Mouse (Mus musculus) layer of hippocampus, postnatal 10 days (tissue): ENCODE measurements around the gene Dgkh. TPM values are rescaled to one million over a fixed set of nuclear protein-coding genes. Genes with fewer than 3 reads are reported as not detected.

Experiments used
- DNase-seq, 2 experiments: peaks; one replicate each; pipeline ENCODE4 v3.0.0; 2021; ENCODE audit warnings: low spot score in 2 of 2
- total RNA-seq, 2 experiments: library from RNA; stranded (reverse); gene quantifications; 2 replicates each; pipeline ENCODE4 v1.2.3; 2021

The Dgkh gene
- total RNA-seq, 2 experiments from 2014 or later = 62.3 to 63.5 TPM

DNA sequence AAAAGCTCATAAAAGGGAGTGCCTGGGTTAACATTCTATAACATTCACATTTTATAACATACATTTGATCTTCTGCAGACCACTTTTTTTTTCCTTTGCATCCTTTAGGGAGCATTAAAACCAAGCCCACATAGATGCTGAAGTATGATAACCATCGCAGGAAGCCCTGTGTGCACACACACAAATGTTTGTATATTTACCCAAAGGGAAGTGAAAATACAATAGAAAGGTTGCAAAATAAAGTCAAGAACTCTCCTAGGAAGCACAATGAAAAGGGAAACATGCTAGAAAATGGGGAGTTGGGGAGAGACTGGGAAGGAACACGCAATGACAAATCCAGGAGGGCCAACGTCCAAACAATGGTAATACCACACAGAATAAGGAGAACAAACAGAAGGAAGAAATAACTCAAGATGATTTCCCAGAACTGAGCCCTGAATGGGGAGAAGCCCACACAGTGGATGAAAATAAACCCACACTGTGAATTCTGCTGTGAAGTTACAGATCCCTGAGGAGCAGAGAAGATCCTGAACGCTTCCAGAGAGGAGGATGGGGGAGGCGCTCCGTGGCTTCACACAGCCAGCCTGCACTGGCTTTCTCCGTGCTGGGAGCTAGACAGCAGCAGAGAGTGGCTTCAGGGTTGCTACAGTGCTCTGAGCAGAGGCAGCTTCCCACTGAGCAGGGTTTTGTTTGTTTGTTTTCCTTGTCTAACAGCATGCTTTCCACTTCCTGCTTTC, 54.6 kb downstream of the Dgkh start:
- DNase-seq = peak in 1 of 2 experiments; percentile 46

DNA sequence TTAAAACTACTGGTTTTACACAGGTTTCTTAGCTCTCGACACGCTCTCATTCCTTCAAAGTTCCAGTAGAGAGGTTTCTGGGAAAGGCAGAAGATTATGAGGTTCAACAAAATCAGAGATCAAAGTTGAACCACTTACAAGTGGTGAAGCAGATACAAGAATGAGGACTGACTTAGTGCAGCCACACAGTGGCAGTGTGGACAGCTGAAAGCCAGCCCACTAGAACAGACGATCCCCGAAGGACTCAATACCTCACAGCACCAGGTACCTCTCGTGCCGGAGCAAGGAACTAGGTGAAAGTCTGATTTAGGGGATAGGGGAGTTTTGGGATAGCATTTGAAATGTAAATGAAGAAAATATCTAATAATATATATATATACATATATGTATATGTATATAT, 56.1 kb downstream of the Dgkh start:
- no peak for DNase-seq

DNA sequence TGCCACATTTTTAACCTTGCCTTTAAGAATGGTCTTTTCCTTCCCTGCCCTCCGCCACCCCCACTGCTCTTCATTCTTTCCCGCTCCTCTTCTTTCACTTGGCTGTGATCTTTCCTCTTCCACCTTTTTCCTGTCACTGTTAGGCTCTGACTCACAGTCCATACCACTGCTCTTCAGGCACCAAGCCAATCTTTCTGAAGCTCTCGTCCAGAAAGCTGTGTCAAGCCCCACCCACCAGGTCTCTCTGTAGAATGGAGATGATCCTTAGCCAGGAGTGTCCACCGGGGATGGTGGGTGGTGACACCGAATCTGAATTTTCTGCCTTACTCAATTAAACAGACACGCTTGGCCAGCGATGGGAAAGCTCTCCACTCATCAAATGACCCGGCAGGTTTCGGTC, 58.0 kb downstream of the Dgkh start:
- no peak for DNase-seq

DNA sequence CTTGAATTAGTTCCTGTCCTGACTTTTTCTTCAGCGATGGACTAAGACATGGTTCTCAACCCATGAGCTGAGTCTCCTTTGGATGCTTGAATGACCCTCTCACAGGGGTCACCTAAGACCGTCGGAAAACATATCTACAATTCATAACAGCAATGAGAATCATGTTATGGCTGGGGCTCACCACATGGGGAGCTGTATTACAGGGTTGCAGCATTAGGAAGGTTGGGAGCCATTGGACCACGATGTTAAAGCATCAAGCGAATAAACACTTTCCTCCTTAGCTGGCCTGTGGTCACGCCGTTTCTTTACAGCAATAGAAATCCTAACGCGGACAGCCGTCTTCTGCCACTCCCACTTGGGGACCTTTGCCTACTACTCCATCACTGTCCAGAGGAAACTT, 62.6 kb downstream of the Dgkh start:
- DNase-seq = no peak

DNA sequence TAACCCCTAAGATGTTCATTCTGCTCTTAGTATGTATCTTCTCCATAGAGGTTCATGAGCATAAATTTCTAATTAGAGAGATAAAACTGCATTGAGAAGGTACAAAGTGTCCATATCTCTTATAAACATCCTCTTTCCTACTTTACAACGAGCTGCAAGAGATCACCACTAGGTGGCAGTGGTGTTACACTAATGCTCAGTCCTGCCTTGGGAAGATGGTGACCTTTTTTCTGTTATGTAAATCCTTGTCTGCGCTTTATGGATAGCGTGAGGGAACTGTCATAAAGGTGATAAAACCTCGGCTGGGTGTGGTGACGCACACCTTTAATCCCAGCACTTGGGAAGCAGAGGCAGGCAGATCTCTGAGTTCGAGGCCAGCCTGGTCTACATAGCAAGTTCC, 64.3 kb downstream of the Dgkh start:
- peak; percentile 83 for DNase-seq

DNA sequence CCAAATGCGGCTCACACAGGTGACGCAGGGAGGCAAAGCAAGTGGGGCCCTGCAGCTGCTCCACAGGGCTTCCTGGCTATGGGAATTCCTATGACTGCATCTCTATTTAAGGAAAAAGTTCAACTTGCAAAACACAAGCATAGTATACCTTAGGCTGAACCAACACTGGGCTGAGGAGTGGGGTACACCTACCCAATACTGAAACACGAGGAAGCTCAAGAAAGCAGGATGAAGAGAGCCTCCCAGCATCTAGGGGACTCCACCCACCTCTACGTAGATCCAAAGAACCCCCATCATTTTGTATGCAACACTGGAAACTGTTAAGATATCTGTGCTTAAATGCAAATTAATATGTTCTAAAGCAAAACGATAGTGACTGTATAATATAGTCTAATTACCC, 64.8 kb downstream of the Dgkh start:
- DNase-seq = no peak

DNA sequence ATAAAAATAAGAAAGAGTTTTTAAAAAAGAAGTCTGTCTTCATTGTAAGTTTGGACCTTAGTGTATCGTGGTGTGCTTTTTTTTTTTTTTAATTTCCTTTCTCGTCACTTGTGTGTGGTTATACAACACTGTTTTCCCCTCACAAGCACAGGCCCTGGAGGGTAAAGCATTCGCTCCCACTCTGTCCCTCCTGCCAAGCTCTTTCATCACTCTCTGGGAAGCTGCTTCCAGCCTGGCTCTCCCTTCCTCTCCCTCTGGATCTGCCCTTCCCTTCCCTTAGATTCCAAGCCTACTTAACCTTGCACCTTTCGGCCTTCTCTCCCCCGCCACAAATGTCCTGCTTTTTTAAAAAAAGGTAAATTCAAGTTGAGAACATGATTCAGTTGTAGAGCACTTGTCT, 69.9 kb downstream of the Dgkh start:
- DNase-seq = no peak

DNA sequence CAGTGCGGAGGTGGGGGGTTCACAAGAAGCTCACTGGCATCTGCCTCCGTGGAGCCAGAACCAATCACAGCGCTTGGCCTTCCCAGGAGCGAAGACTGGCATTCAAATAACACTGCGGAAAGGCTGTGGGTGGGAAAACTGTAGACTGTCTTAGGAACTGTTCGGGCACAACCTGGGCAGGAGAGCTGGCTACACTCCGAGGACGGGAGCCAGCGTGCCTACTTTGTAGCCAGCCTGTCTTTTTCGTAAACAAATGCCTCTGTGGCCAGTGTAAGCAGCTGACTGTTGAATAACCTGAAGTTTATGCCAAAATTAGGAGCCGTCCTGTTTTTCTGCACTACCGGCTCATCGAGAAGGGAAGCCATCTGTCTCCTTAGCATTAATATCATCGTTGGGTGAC, 71.1 kb downstream of the Dgkh start:
- no peak for DNase-seq

DNA sequence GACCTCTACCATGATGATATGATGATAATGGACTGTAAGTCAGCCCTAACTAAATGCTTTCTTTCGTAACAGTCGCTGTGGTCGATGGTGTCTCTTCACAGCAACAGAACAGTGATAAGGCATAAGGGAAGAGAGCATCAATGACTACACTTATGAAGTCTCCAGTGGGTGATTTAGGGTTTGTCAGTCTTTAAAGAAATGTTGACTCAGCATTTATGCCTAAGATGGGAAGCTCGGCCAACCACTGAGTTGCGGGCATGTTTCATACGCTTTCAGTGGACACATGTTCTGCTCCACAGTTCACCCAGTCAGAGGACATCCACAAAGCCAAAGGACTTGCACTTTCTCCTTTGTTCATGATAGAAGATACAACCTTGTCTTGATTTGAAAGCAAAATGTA, 73.9 kb downstream of the Dgkh start:
- no peak for DNase-seq

DNA sequence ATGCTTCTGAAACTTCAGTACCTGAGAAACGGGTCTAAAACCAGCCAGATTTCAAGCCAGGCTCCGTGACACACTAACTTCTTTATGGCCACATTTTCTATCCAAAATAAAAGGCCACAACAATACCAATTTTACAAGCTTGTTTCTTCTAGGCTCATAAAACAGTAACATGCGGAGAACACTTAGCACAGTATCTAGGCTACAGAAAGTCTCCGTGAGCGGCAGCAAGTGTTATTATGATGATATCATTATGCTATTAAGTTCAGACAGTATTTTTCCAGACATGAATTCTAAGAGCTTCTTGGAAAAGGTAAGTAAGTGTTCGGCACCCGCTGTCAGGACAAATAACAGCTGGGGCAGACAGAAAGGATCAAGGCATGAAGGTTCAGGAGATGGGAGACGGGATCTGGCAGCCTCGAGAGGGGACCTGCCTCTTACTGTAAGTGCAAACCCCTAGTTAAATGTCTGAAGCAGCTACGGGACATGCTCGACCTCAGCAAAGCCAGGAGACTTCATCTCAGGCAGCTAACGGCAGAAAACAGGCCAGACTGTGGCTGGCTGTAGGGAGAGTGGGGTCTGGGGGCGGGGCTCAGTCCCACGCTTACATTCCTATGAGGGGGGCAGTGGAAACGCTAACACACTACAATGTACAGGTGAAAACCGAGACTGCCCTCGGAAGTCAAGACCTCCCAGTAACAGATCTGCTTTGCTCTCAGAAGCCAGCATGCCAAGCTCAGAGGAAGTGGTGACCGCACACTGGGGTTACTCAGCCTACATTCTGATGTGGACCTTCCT, 75.5 kb downstream of the Dgkh start:
- DNase-seq = no peak

DNA sequence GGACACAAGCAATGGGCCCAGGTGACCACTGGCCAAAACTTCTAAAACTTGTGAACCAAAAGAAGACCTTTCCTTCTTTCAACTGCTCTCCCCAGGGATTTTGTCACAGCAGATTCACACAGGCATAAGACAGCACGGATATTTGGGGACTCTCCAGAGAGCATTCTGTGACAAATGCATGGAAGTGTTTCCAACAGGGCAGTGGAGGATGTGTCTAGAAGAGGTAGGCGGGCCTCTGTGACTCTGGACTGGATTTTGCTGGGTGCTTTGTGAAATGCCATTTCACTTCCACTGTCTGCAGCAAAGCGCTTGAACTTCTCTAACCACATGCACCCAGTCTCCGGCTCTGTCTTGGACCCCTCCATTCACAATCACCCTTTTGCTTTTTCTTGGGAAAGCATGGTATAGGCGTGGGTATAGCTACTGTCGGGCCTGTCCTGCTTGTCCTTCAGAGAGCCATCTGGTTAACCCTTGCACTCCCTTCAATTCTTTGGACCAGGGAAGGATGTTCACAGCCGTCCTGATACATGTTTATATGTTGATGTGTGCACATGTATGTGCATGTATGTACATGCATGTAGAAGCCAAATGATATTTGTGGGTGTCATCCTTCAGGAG, 77.5 kb downstream of the Dgkh start:
- DNase-seq = no peak

DNA sequence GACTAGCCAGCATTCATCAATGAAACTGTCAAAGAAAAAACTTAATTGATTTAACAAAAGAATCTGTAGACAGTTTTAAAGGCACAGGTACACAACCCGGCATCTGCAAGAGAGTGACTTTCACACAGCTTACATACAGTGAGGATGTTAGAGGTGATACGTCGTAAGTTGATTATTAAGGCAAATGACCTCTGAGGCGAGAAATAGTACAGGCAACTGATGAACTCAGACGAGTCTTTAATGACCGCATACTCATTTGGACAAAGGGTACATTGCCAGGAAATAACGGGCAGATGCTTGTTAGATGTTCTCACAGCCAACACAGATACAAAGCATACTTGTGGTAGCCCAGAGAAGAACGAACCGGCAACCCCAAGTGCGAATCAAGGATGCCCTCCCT, 78.4 kb downstream of the Dgkh start:
- DNase-seq = no peak

DNA sequence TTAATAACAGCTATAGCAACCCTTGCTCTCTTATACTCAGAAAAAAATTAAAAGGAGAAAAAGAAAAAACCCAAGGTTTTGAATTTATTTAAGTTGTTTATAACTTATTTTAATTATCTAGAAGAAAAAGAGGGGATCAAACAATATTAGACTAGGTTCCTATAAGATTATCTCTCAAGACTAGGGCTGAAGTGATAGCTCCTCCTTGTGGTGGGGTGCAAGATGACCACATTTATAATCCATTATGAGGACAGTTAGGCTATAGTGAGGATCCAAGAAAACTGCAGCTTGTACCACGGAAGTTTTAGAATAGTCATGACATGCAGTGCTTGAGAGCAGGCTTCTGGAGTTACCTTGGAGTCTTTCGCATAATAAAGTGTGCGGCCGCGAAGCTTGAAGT, 79.2 kb downstream of the Dgkh start:
- DNase-seq = no peak

DNA sequence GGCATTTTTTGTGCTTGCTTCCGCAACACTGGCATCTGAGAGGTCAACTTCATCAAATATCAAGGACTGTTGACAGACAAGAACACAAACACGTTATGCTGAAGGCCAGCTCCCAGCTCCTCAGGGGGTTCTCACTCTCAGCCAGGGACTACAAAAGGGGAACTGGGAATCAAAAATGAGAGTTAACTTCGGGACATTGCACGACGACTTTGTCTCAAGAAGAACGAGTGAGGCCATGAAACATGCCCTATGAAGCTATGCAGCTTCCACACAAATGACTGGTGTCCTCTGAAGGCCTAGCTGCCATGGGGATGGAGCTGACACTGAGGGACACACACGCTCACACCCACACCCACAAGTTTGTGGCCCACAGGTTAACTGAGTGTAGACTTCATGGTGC, 80.9 kb downstream of the Dgkh start:
- DNase-seq = no peak

DNA sequence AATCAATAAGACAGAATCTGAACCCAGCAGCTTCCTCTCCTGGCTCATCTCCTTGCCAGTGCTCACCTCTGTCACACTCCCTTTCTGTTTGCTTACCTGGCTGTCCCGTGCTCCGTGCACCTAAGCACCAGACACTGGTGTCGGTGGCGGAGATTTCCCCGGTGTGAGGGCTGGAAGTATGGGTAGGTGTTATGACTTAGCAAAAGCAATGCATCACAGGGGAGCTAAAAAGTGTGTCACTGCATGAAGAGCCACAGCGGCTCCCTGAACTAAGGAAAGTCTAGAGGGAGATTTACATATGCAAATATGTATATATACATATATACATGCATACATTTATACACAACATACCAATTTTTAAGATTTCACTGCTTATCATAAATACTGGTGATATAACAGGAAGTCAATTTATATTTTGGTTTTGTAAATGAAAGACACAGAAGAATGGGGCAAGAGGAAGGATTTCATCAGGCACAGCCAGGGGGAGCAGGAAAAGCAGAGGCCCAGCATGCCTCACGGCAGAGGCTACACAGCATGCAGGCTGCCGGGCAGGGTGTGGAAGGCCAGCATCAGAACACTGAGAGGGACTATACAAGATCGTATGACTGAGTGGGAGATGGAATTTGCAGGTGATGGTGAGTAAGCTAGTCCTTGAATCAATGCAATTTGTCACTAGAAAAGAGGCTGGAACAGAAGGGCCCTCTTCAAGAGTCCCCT, 82.0 kb downstream of the Dgkh start:
- no peak for DNase-seq

DNA sequence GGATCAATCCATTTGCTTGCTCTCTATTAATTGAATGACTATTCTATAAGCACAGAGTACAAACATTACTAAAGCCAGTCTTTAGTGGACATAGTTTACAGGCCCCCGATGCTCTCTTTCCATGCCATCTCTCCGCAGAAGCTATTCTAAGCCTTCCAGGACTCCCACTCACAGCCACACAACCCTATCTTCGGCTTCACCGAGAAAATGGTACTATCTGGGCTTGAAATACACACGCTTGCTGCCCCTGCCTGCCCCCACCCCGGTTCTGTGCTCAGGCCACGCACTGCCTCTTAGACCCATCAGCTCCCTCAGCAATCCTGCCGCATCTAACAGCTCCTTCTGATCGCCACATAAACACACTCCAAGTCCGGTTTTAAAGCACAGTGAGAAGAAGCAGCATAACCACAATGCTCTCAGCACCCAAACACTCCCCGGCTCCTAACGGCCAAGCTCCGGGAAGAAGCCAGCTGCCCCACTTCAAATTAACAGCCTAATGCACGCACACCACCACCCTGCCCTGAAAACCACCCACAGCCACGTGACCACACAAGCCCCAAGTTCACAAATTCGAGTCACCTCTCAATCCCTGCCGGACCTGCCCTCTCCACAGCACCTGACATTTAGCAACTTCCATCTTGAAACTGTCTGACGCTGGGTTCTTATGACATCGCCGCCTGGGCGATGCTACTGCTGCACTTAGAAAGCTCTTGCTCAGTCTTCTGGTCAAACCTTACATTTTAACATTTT, 82.9 kb downstream of the Dgkh start:
- DNase-seq = no peak

DNA sequence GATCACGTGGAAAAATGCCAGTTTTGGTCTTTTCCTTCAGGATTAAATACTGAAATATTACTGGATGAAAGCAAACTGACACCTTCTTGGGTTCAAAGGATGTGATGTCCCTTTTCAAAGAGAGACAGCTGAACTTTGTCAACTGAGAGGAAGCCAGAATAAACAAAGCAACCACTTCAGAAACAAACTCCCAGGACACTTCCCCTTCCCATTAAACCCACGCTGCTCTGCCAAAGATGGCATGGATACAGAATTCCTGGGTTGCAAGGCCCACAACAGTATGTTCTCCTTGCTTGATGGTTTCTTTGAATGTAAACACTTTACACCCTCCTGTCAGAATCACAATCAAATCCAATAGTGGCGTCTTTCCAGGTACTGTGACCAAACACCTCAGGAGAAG, 87.0 kb downstream of the Dgkh start:
- DNase-seq = no peak

DNA sequence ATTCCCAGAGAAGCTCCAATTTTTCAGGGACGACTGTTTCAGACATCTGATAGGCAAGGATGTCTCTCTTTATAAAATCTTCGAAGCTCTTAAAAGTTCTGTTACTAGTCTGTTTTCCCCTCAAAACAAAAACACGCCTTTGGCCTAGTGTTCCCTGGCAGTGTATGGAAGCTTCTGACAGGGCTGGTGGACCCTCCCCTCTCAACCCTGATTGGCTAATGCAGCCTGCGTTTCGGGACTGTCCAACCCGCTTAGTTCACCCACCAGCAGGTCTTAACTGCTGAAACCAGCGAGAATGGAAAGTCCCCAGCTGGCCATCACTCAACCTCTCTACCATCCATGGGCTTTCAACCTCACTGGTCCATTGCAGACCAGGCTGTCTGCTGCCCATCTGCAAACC, 91.3 kb downstream of the Dgkh start:
- DNase-seq = no peak

DNA sequence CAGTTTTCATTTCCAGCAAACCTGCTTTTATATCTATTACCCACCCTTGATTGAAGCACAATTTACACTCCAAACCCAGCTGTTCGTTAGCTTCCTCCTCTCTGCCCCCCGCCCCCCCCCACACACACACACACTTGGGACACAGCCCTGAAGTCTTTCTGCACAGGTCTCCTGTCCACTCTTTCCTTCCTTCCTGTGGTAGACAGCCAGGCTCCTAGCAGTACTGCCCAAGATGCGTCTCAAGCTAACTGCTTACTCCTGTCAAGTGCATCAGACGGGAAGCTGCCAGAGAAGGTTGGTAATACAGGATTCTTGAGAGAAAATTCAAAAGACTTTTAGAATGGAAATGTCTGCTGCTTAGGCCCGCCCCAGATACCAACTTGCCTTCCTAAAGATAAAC, 92.9 kb downstream of the Dgkh start:
- no peak for DNase-seq

DNA sequence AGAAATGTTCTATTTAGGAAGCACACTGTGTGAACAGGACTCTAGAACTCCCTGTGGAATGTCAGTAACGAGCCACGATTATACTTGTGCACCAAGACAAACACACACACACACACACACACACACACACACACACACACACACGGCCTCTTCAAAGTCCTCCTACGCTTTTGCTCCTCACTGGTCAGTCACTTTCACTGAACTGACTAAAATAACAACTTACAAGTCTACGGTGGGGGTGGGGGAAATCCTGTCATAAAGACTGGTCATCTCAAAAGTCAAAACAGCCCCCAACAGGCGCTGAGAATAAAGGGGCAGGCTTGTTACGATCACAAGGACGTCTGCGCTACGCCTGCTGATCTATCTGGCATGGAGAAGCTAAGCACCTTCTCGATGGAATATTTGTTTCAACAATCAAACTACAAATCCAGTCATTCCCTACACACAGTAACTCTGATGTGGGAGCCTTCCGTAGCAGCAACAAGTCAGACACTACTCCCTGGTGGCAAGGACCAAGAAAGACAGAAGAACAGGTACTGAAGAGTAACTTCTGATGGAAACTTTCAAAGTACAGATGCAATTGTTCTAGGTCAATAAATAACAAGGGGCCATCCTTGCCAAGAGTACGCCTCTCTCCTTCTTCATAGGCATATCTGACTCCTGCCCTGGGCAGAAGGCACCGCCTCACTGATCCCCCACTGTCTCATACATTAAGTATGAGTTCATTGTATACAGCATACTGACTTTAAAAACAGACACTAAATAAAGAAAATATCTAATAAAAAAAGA, 96.8 kb downstream of the Dgkh start:
- no peak for DNase-seq
